Mouse (Mus musculus): ENCODE measurements at regions not wholly inside any gene's neighbourhood (a gene's known extent, or its start where the extent isn't known, plus 50 kb on each side); places are given as distances from the start of the nearest gene placed in this dataset.

GRCm38 (mm10) chr4:142587345-142588035 lies 348.3 kb upstream of the Kazn start:
- no peak overlapping the region for H3K9ac ChIP-seq (ENCODE audit: low read length)
- no peaks in the 10 kb centered on the region for H3K4me1 ChIP-seq (ENCODE audit: control insufficient read depth in 2 of 2, insufficient read depth in 2 of 2, low read length in 2 of 2)
- H3K27ac ChIP-seq (replicated peaks in 1 of 2; ENCODE audit: control insufficient read depth in 1 of 2, insufficient read depth in 1 of 2, low read depth in 2 of 2, low read length in 2 of 2): no peak overlapping the region
- H3K4me3 ChIP-seq (ENCODE audit: control insufficient read depth in 1 of 2, insufficient read depth in 1 of 2, low read depth in 1 of 2, low read length in 2 of 2): no peak overlapping the region
- ATAC-seq (ENCODE audit: insufficient number of reproducible peaks, insufficient read depth, low FRiP score, low read depth): no peak
- no peaks in the 10 kb centered on the region for H3K36me3 ChIP-seq (ENCODE audit: control insufficient read depth, insufficient read depth, low read length)
- H3K9me3 ChIP-seq (ENCODE audit: control insufficient read depth, low read length): no peaks in the 10 kb centered on the region
- H3K4me2 ChIP-seq (ENCODE audit: low read length): no peak overlapping the region
- WGBS: 82% methylated on average over 22 of the region's 22 CpGs
- no peaks in the 10 kb centered on the region for H3K27me3 ChIP-seq (ENCODE audit: control insufficient read depth, insufficient read depth, low read length)

- WGBS: 78% methylated on average over 4 of the region's 4 CpGs
- Histone ChIP-seq H3K36me3 (ENCODE audit: control insufficient read depth, insufficient read depth, low read length) (no peaks in the 10 kb centered on the region), H3K27me3 (ENCODE audit: control insufficient read depth, insufficient read depth, low read length) (no peaks in the 10 kb centered on the region), H3K4me2 (ENCODE audit: low read length) (no peak overlapping the region), H3K9me3 (ENCODE audit: control insufficient read depth, low read length) (no peaks in the 10 kb centered on the region), H3K27ac (replicated peaks in 1 of 2; ENCODE audit: control insufficient read depth in 1 of 2, insufficient read depth in 1 of 2, low read depth in 2 of 2, low read length in 2 of 2) (no peak overlapping the region), H3K4me1 (ENCODE audit: control insufficient read depth in 2 of 2, insufficient read depth in 2 of 2, low read length in 2 of 2) (no peaks in the 10 kb centered on the region; a peak in 1 of 4 replicates), H3K4me3 (ENCODE audit: control insufficient read depth in 1 of 2, insufficient read depth in 1 of 2, low read depth in 1 of 2, low read length in 2 of 2) (no peak overlapping the region), H3K9ac (ENCODE audit: low read length) (no peak overlapping the region)
- ATAC-seq (ENCODE audit: insufficient number of reproducible peaks, insufficient read depth, low FRiP score, low read depth): no peak
These were observed 339.3 kb upstream of the Kazn start for GRCm38 (mm10) chr4:142578536-142578935.

DNA sequence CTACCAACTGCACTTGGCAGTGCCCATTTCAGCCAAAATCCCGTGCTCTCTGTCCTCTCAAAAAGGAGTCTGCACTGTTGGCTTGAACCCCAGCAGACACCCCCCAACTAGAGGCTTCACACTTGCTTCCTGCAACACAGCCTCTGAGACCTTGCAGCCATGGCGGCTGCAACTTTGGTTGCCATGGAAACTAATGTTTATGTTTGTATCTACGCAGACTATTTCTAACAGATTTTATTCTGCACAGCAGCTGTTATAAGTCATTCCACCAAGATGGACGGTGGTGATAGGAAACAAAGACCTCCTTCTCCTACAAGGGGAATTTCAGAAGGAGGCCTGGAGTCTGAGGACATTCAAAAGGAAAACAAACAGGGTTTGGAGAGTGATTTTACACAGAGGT lies 338.3 kb upstream of the Kazn start:
- ATAC-seq (ENCODE audit: insufficient number of reproducible peaks, insufficient read depth, low FRiP score, low read depth): no peak
- Histone ChIP-seq H3K4me1 (ENCODE audit: control insufficient read depth in 2 of 2, insufficient read depth in 2 of 2, low read length in 2 of 2) (no peaks in the 10 kb centered on the region; a peak in 1 of 4 replicates), H3K9ac (ENCODE audit: low read length) (no peak overlapping the region), H3K27ac (replicated peaks in 1 of 2; ENCODE audit: control insufficient read depth in 1 of 2, insufficient read depth in 1 of 2, low read depth in 2 of 2, low read length in 2 of 2) (no peak overlapping the region), H3K9me3 (ENCODE audit: control insufficient read depth, low read length) (no peaks in the 10 kb centered on the region), H3K4me3 (ENCODE audit: control insufficient read depth in 1 of 2, insufficient read depth in 1 of 2, low read depth in 1 of 2, low read length in 2 of 2) (no peak overlapping the region), H3K4me2 (ENCODE audit: low read length) (no peak overlapping the region), H3K36me3 (ENCODE audit: control insufficient read depth, insufficient read depth, low read length) (no peaks in the 10 kb centered on the region), H3K27me3 (ENCODE audit: control insufficient read depth, insufficient read depth, low read length) (no peaks in the 10 kb centered on the region)
- 43% methylated on average over 4 of the region's 4 CpGs for WGBS

GRCm38 (mm10) chr4:142574528-142574927 lies 335.3 kb upstream of the Kazn start:
- Histone ChIP-seq H3K4me1 (ENCODE audit: control insufficient read depth in 2 of 2, insufficient read depth in 2 of 2, low read length in 2 of 2) (no peaks in the 10 kb centered on the region; a peak in 1 of 4 replicates), H3K27me3 (ENCODE audit: control insufficient read depth, insufficient read depth, low read length) (no peaks in the 10 kb centered on the region), H3K36me3 (ENCODE audit: control insufficient read depth, insufficient read depth, low read length) (no peaks in the 10 kb centered on the region), H3K9me3 (ENCODE audit: control insufficient read depth, low read length) (no peaks in the 10 kb centered on the region), H3K4me2 (ENCODE audit: low read length) (no peak overlapping the region), H3K4me3 (ENCODE audit: control insufficient read depth in 1 of 2, insufficient read depth in 1 of 2, low read depth in 1 of 2, low read length in 2 of 2) (no peak overlapping the region), H3K27ac (replicated peaks in 1 of 2; ENCODE audit: control insufficient read depth in 1 of 2, insufficient read depth in 1 of 2, low read depth in 2 of 2, low read length in 2 of 2) (no peak overlapping the region), H3K9ac (ENCODE audit: low read length) (no peak overlapping the region)
- 71% methylated on average over 1 of the region's 1 CpGs for WGBS
- ATAC-seq (ENCODE audit: insufficient number of reproducible peaks, insufficient read depth, low FRiP score, low read depth): no peak

DNA sequence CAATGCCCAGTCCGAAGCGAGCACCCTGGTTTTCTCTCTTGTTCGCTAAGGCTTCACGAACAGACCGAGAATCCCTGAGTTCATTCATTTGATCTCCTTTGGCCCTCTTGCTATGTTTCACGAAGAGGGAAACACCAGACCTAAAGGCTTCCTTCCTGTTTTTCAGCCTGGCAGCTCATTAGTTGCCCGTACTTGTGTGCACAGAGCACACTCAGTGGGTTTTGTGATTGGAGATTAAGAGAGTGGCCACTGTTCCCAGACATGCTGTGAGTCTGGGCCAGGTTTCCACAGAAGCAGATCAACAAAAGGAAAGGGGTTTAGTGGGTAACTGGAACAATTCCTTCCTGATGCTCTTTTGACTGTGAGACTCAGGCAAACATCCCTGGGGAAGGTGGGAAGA lies 331.5 kb upstream of the Kazn start:
- Histone ChIP-seq H3K9ac (ENCODE audit: low read length) (no peak overlapping the region), H3K4me1 (ENCODE audit: control insufficient read depth in 2 of 2, insufficient read depth in 2 of 2, low read length in 2 of 2) (no peaks in the 10 kb centered on the region), H3K4me2 (ENCODE audit: low read length) (no peak overlapping the region), H3K27me3 (ENCODE audit: control insufficient read depth, insufficient read depth, low read length) (no peaks in the 10 kb centered on the region), H3K9me3 (ENCODE audit: control insufficient read depth, low read length) (no peaks in the 10 kb centered on the region), H3K36me3 (ENCODE audit: control insufficient read depth, insufficient read depth, low read length) (no peaks in the 10 kb centered on the region), H3K27ac (replicated peaks in 1 of 2; ENCODE audit: control insufficient read depth in 1 of 2, insufficient read depth in 1 of 2, low read depth in 2 of 2, low read length in 2 of 2) (no peak overlapping the region), H3K4me3 (ENCODE audit: control insufficient read depth in 1 of 2, insufficient read depth in 1 of 2, low read depth in 1 of 2, low read length in 2 of 2) (no peak overlapping the region)
- 78% methylated on average over 7 of the region's 7 CpGs for WGBS
- ATAC-seq (ENCODE audit: insufficient number of reproducible peaks, insufficient read depth, low FRiP score, low read depth): no peak

- no peaks in the 10 kb centered on the region for H3K36me3 ChIP-seq (ENCODE audit: control insufficient read depth, insufficient read depth, low read length)
- no peak for ATAC-seq (ENCODE audit: insufficient number of reproducible peaks, insufficient read depth, low FRiP score, low read depth)
- WGBS: 71% methylated on average over 6 of the region's 6 CpGs
- H3K9ac ChIP-seq (ENCODE audit: low read length): no peak overlapping the region
- H3K4me2 ChIP-seq (ENCODE audit: low read length): no peak overlapping the region
- no peaks in the 10 kb centered on the region for H3K4me1 ChIP-seq (ENCODE audit: control insufficient read depth in 2 of 2, insufficient read depth in 2 of 2, low read length in 2 of 2)
- no peaks in the 10 kb centered on the region for H3K27me3 ChIP-seq (ENCODE audit: control insufficient read depth, insufficient read depth, low read length)
- H3K4me3 ChIP-seq (ENCODE audit: control insufficient read depth in 1 of 2, insufficient read depth in 1 of 2, low read depth in 1 of 2, low read length in 2 of 2): no peak overlapping the region
- H3K9me3 ChIP-seq (ENCODE audit: control insufficient read depth, low read length): no peaks in the 10 kb centered on the region
- H3K27ac ChIP-seq (replicated peaks in 1 of 2; ENCODE audit: control insufficient read depth in 1 of 2, insufficient read depth in 1 of 2, low read depth in 2 of 2, low read length in 2 of 2): no peak overlapping the region
These were observed 329.4 kb upstream of the Kazn start for GRCm38 (mm10) chr4:142568556-142568955.

- Histone ChIP-seq H3K9me3 (ENCODE audit: control insufficient read depth, low read length) (peaks cover 4% of the 10 kb centered on the region; the same call in 1 of the 2 replicates), H3K9ac (ENCODE audit: low read length) (no peak overlapping the region), H3K4me1 (ENCODE audit: control insufficient read depth in 2 of 2, insufficient read depth in 2 of 2, low read length in 2 of 2) (no peaks in the 10 kb centered on the region), H3K4me2 (ENCODE audit: low read length) (no peak overlapping the region), H3K4me3 (ENCODE audit: control insufficient read depth in 1 of 2, insufficient read depth in 1 of 2, low read depth in 1 of 2, low read length in 2 of 2) (no peak overlapping the region), H3K36me3 (ENCODE audit: control insufficient read depth, insufficient read depth, low read length) (no peaks in the 10 kb centered on the region), H3K27me3 (ENCODE audit: control insufficient read depth, insufficient read depth, low read length) (no peaks in the 10 kb centered on the region), H3K27ac (replicated peaks in 1 of 2; ENCODE audit: control insufficient read depth in 1 of 2, insufficient read depth in 1 of 2, low read depth in 2 of 2, low read length in 2 of 2) (no peak overlapping the region)
- 48% methylated on average over 3 of the region's 3 CpGs for WGBS
- no peak for ATAC-seq (ENCODE audit: insufficient number of reproducible peaks, insufficient read depth, low FRiP score, low read depth)
These were observed 315.5 kb upstream of the Kazn start for GRCm38 (mm10) chr4:142554716-142555115.

DNA sequence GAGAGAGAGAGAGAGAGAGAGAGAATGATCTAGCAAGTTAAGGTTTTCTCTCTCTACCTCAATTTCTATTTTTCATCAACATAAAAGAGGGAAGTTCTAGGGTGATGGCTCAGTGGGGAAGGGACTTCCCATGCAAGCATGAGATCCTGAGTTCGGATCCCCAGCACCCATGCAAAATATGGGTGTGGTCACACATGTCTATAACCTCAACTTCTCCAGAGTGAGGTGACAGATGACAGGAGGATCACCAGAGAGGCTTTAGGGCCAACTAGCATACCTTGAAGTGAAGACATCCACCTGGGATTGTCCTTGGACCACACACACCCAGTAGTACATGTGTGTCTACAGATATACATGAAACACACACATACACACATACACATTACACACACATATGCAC lies 306.7 kb upstream of the Kazn start:
- WGBS: 79% methylated on average over 1 of the region's 1 CpGs
- no peaks in the 10 kb centered on the region for H3K4me1 ChIP-seq (ENCODE audit: control insufficient read depth in 2 of 2, insufficient read depth in 2 of 2, low read length in 2 of 2)
- H3K27ac ChIP-seq (replicated peaks in 1 of 2; ENCODE audit: control insufficient read depth in 1 of 2, insufficient read depth in 1 of 2, low read depth in 2 of 2, low read length in 2 of 2): no peak overlapping the region
- H3K27me3 ChIP-seq (ENCODE audit: control insufficient read depth, insufficient read depth, low read length): no peaks in the 10 kb centered on the region
- no peak overlapping the region for H3K4me2 ChIP-seq (ENCODE audit: low read length)
- H3K36me3 ChIP-seq (ENCODE audit: control insufficient read depth, insufficient read depth, low read length): no peaks in the 10 kb centered on the region
- H3K9me3 ChIP-seq (ENCODE audit: control insufficient read depth, low read length): no peaks in the 10 kb centered on the region
- no peak overlapping the region for H3K4me3 ChIP-seq (ENCODE audit: control insufficient read depth in 1 of 2, insufficient read depth in 1 of 2, low read depth in 1 of 2, low read length in 2 of 2)
- H3K9ac ChIP-seq (ENCODE audit: low read length): no peak overlapping the region
- ATAC-seq (ENCODE audit: insufficient number of reproducible peaks, insufficient read depth, low FRiP score, low read depth): no peak
